Mouse (Mus musculus) heart, postnatal 0 days (tissue): ENCODE results near the gene Dop1b.

Source experiments
- CTCF ChIP-seq: IDR thresholded peaks from 2 replicates; pipeline ENCODE4 v1.5.1; 2016; ENCODE audit warnings: antibody characterized with exemption, control low read depth, low read depth
- EP300 ChIP-seq: IDR thresholded peaks from 2 replicates; pipeline ENCODE4 v1.6.1; 2016; ENCODE audit warnings: antibody characterized with exemption, low read depth

DNA sequence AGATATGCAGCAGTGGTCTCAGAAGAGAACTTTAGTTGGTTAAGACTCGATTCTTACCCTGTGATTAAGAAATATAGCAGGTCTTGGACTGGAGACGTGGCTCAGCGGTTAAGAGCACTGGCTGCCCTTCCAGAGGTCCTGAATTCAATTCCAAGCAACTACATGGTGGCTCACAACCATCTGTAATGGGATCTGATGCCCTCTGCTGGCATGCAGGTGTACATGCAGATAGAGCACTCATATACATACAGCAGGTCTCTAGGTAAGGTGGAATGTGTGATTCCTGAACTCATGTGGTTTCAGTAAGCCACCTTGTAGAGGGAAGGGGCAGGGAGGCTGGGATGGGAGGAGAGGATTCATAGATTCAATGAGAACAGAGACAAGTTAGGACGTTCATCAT, 33.5 kb upstream of the Dop1b start:
- TF ChIP-seq CTCF (no peak), EP300 (no peak)
